Mouse (Mus musculus) kidney, adult 2 months (tissue): ENCODE data around the gene Gli2.

Experiments used
- CTCF ChIP-seq: fragments of 200-500 bp; conservative IDR thresholded peaks from 2 replicates; pipeline ENCODE4 v1.5.1; 2011; ENCODE audit warnings: low read depth, mild to moderate bottlenecking, control low read depth, low read length, moderate library complexity, mixed read lengths; ENCODE audit not compliant: insufficient read depth, insufficient read length
- POLR2A ChIP-seq: fragments of 200-500 bp; IDR thresholded peaks from one replicate; pipeline ENCODE4 v1.6.1; 2011; ENCODE audit warnings: low read depth, low read length, control low read depth

DNA sequence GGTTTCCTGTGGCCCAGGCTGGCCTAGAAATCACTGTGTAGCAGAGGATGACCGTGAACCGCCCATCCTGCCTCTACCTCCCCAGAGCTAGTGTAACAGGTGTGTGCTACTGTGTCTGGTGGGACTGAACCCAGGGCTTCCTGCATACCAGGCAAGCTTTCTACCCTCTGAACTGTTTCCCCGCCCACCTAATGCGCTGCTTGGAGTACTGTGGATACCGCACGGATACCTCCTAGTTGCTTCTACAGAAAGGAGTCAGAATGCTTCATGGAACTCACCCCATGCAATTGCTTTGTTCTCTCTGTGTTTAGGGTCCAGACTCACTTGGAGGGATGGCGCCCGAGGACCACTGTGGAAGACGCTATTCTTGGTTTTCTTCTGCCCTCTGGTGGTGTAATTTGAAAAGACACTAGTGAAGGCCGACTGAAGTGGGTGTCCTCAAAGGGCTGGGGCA lies 30.1 kb upstream of the Gli2 start:
- TF ChIP-seq CTCF (peak; percentile 56), POLR2A (no peak)
